Mouse (Mus musculus) liver, embryonic 14.5 days (tissue): Measurements from ENCODE around the gene Nanos3.

Experiments used
- CTCF ChIP-seq: IDR thresholded peaks from 2 replicates; pipeline ENCODE4 v1.5.1; 2016; ENCODE audit warnings: antibody characterized with exemption, low read depth, control low read depth
- EP300 ChIP-seq: IDR thresholded peaks from 2 replicates; pipeline ENCODE4 v1.6.1; 2016; ENCODE audit warnings: antibody characterized with exemption, low read depth

GRCm38 (mm10) chr8:84213277-84213676, 28.3 kb upstream of the Nanos3 start:
- TF ChIP-seq CTCF (no peak), EP300 (no peak)
